Mouse (Mus musculus) forebrain, embryonic 16.5 days (tissue): ENCODE data around the gene Zfp638. TPM values are rescaled to one million over a fixed set of nuclear protein-coding genes. Genes with fewer than 3 reads are reported as not detected.
"Not testable (repeated sequence)": the region's sequence is repeated elsewhere in the genome, so short reads cannot be mapped to it uniquely, and the experiment has no call there.

Experiments used
- ATAC-seq: fragments of 200-750 bp; cut with Nextera tagmentation; 2 replicates; pipeline ENCODE4 v1.8.0; 2017; ENCODE audit warnings: mild to moderate bottlenecking, moderate library complexity
- H3K27ac ChIP-seq: fragments of 300-500 bp; sonication (generic); 2 replicates; pipeline ENCODE4 v1.5.1; 2014; ENCODE audit warnings: low read length, control low read depth
- H3K27me3 ChIP-seq: fragments of 300-500 bp; sonication (generic); replicated peaks from 2 replicates; pipeline ENCODE4 v1.6.1; 2014; ENCODE audit warnings: low read length; ENCODE audit not compliant: control insufficient read depth, insufficient read depth
- H3K36me3 ChIP-seq: fragments of 300-500 bp; sonication (generic); 2 replicates; pipeline ENCODE4 v1.6.1; 2014; ENCODE audit not compliant: control insufficient read depth, insufficient read depth
- H3K4me1 ChIP-seq: fragments of 300-500 bp; sonication (generic); replicated peaks from 2 replicates; pipeline ENCODE4 v1.6.1; 2014; ENCODE audit warnings: low read length; ENCODE audit not compliant: control insufficient read depth, insufficient read depth
- H3K4me2 ChIP-seq: fragments of 300-500 bp; sonication (generic); 2 replicates; pipeline ENCODE4 v1.6.1; 2014; ENCODE audit warnings: mild to moderate bottlenecking, low read length, control low read depth
- H3K4me3 ChIP-seq: fragments of 300-500 bp; sonication (generic); replicated peaks from 2 replicates; pipeline ENCODE4 v1.5.1; 2014; ENCODE audit warnings: mild to moderate bottlenecking, low read length, control low read depth
- H3K9ac ChIP-seq: fragments of 300-500 bp; sonication (generic); replicated peaks from 2 replicates; pipeline ENCODE4 v1.6.1; 2014; ENCODE audit warnings: low read depth, low read length, control low read depth
- H3K9me3 ChIP-seq: fragments of 300-500 bp; sonication (generic); 2 replicates; pipeline ENCODE4 v1.6.1; 2016; ENCODE audit warnings: low read length; ENCODE audit not compliant: control insufficient read depth
- WGBS: fragments of 180-500 bp; shearing (Covaris S2); extraction: QIAGEN DNeasy Blood & Tissue Kit; methylation state at CpG from one replicate; pipeline ENCODE4 v1.1.7; 2014; 5-methylcytosine and 5-hydroxymethylcytosine counted together
- polyA plus RNA-seq: library from polyadenylated mRNA; unstranded; fragments of >200 nt; fragmentation: Nextera tagmentation; extraction: Ambion mirVana; gene quantifications from 2 replicates; pipeline ENCODE4 v1.2.1, GENCODE M21; 2015

Gene Zfp638
- polyA plus RNA-seq, 1 experiment from 2014 or later, result 90.8 TPM

DNA sequence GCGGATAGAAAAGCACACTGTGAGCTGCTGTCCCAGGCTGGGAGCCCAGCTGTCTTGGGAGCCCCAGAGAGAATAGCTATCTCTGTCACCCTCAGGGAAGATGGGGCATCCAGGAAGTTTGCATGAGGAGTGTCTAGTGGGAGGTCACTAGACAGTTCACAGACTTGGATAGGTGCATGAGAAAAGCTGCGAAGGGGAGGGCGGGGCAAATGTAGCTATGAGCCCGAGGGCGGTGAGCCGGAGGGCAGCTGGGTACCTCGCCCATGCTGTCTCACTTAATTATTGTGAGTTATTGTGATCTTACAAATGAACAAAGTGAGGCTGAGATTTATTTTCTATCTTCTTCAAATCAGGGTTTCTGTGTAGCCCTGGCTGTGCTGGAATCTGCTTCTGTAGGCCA lies 162.9 kb downstream of the Zfp638 start:
- Histone ChIP-seq H3K4me3 (no peak overlapping the region), H3K27me3 (no peaks in the 10 kb centered on the region), H3K36me3 (no peaks in the 10 kb centered on the region), H3K27ac (no peak overlapping the region), H3K9ac (no peak overlapping the region), H3K4me2 (no peak overlapping the region), H3K4me1 (no peaks in the 10 kb centered on the region), H3K9me3 (no peaks in the 10 kb centered on the region)
- WGBS, result 94% methylated on average over 7 of the region's 7 CpGs
- no peak for ATAC-seq

- H3K4me2 ChIP-seq, H3K9ac ChIP-seq, H3K4me3 ChIP-seq, H3K27me3 ChIP-seq, H3K4me1 ChIP-seq, H3K36me3 ChIP-seq, H3K27ac ChIP-seq, H3K9me3 ChIP-seq, ATAC-seq: not testable (repeated sequence)
- 72% methylated on average over 5 of the region's 5 CpGs for WGBS
These were observed 165.6 kb downstream of the Zfp638 start for GRCm38 (mm10) chr6:84032516-84032915.

Other genes starting within 250 kb of the Zfp638 start
- gene Clec4f, start 210.9 kb upstream of the Zfp638 start, polyA plus RNA-seq, result not detected in 2 replicates
- not detected in 2 replicates for gene Cd207, start 189.3 kb upstream of the Zfp638 start, polyA plus RNA-seq
- gene Vax2, start 155.8 kb upstream of the Zfp638 start, polyA plus RNA-seq, result not detected in 2 replicates
- gene Atp6v1b1, start 124.1 kb upstream of the Zfp638 start, polyA plus RNA-seq, result 0.24 TPM in 2 replicates
- 0.18 TPM in 1 of 2 replicates, not detected in the other for gene Ankrd53, start 104.5 kb upstream of the Zfp638 start, polyA plus RNA-seq
- 63.1 and 79.0 TPM in 2 replicates for gene Tex261, start 91.3 kb upstream of the Zfp638 start, polyA plus RNA-seq
- gene Nagk, start 72.1 kb upstream of the Zfp638 start, polyA plus RNA-seq, result 97.5 and 123 TPM in 2 replicates
- gene Paip2b, start 35.4 kb upstream of the Zfp638 start, polyA plus RNA-seq, result 33.9 and 50.2 TPM in 2 replicates
- 1.7 and 1.8 TPM in 2 replicates for gene Dysf, start 141.5 kb downstream of the Zfp638 start, polyA plus RNA-seq